Mouse (Mus musculus) stomach, postnatal 0 days (tissue): ENCODE measurements at regions not wholly inside any gene's neighbourhood (a gene's known extent, or its start where the extent isn't known, plus 50 kb on each side); places are given as distances from the start of the nearest gene placed in this dataset.

Experiments used
- CTCF ChIP-seq: IDR thresholded peaks from 2 replicates; pipeline ENCODE4 v1.5.1; 2016; ENCODE audit warnings: antibody characterized with exemption, low read depth, mild to moderate bottlenecking, moderate library complexity
- EP300 ChIP-seq: optimal IDR thresholded peaks from 2 replicates; pipeline ENCODE3; 2016; ENCODE audit warnings: antibody characterized with exemption

GRCm38 (mm10) chr8:8457536-8457935 is 203.5 kb downstream of the Efnb2 start:
- no peak for TF ChIP-seq CTCF
- TF ChIP-seq EP300: no peak
